Mouse (Mus musculus) heart, postnatal 0 days (tissue): ENCODE measurements around the gene Cfl1.

ENCODE experiments used
- CTCF ChIP-seq: IDR thresholded peaks from 2 replicates; pipeline ENCODE4 v1.5.1; 2016; ENCODE audit warnings: antibody characterized with exemption, control low read depth, low read depth
- EP300 ChIP-seq: IDR thresholded peaks from 2 replicates; pipeline ENCODE4 v1.6.1; 2016; ENCODE audit warnings: antibody characterized with exemption, low read depth

DNA sequence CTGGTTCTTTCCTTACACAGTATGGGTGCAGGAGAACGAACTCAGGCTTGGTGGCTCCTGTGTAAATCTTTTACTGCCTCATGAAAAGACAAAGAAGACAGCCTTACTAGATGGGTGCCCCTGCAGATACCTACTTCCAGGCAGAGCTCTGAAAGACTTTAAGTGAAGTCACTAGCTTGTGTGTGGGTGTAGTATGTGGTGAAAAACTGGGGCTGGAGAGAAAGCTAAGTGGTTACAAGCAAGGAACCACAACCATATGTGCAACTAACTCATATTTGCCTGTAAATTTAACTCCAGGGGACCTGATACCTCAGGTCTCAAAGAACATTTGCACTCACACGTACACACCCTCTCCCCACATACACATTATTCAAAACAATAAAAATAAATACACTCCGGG lies 30.4 kb upstream of the Cfl1 start:
- no peak for TF ChIP-seq CTCF
- TF ChIP-seq EP300 = no peak
